Comparison of ENCODE assay signal across 20 mouse cellular contexts in genomic region chr7:79231577-79231976, GRCm38 (mm10).
"Had no signal": no experiment of that assay in that cellular context is flagged by ENCODE, and none has a peak within 500 bp of the region (broad histone marks: within the 10 kb centered on the region; RNA-seq: fewer than 3 reads in every experiment).

No protein-coding gene starts in this region.

- H3K27ac ChIP-seq: kidney, embryonic 15.5 days; limb, embryonic 10.5 days; limb, embryonic 13.5 days; liver, embryonic 13.5 days; midbrain, embryonic 10.5 days; midbrain, embryonic 13.5 days; neural tube, embryonic 13.5 days; stomach, postnatal 0 days had no signal

- H3K4me1 ChIP-seq: limb, embryonic 13.5 days; liver, embryonic 13.5 days; midbrain, embryonic 10.5 days; midbrain, embryonic 13.5 days; neural tube, embryonic 13.5 days had no signal

- DNase-seq: kidney, adult 11 months; kidney, adult 8-10 months; kidney, postnatal 10 days; kidney, postnatal 4 days; liver, embryonic 13.5 days; lung, embryonic 14.5 days; lung, postnatal 10 days; lung, postnatal 4 days; thymus, adult 2 months; thymus, postnatal 14 days had no signal

- H3K4me3 ChIP-seq: kidney, embryonic 15.5 days; limb, embryonic 10.5 days; limb, embryonic 13.5 days; liver, embryonic 13.5 days; megakaryocyte, embryonic 14.5 days; midbrain, embryonic 10.5 days; midbrain, embryonic 13.5 days; myocyte; neural tube, embryonic 13.5 days had no signal

- ATAC-seq: midbrain, embryonic 13.5 days; midbrain, embryonic 16.5 days had no signal
